ENCODE assay signal across 9 mouse cellular contexts in genomic region chr16:91374253-91374634, GRCm38 (mm10). TPM values are rescaled to one million over a fixed set of nuclear protein-coding genes. Genes with fewer than 3 reads are reported as not detected.
A peak's percentile ranks its signal among the peaks of the same experiment; 100 is the strongest.
DNase-seq lines count a peak whose midpoint lies in the region; ATAC-seq lines count a peak whose summit lies in the region.
"Had no signal": no experiment of that assay in that cellular context is flagged by ENCODE, and none has a peak within 500 bp of the region (broad histone marks: within the 10 kb centered on the region; RNA-seq: fewer than 3 reads in every experiment).

No protein-coding gene starts in this region.

- intact Hi-C loops in heart, postnatal 25 days (cut with DNase I), result no loop called here
- intact Hi-C loops in left cerebral cortex, postnatal 14 days (cut with DNase I), result loop anchor here (5.0 kb wide), 1 partner anchor 88 kb away; no protein-coding TSS in a partner anchor

- no peak for ATAC-seq in midbrain, embryonic 11.5 days (ENCODE audit: low FRiP score)
- ATAC-seq in neural tube, embryonic 14.5 days (ENCODE audit: low read depth), result no peak

- no peak overlapping the region for H3K9ac ChIP-seq in midbrain, embryonic 11.5 days (ENCODE audit: low read length)
- H3K9ac ChIP-seq in neural tube, embryonic 14.5 days (replicated peaks; ENCODE audit: low read depth, low read length), result no peak overlapping the region

- H3K27me3 ChIP-seq in heart, embryonic 10.5 days (ENCODE audit: insufficient read depth, poor library complexity, severe bottlenecking), result no peaks in the 10 kb centered on the region
- 0 out of 2 replicates have a peak, but pooled peaks cover 5% of the 10 kb centered on the region for H3K27me3 ChIP-seq in midbrain, embryonic 10.5 days (ENCODE audit: low read depth, poor library complexity, severe bottlenecking)
- no peaks in the 10 kb centered on the region for H3K27me3 ChIP-seq in midbrain, embryonic 11.5 days (ENCODE audit: control insufficient read depth, insufficient read depth, low read length)
- H3K27me3 ChIP-seq in limb, embryonic 10.5 days (ENCODE audit: low read depth, poor library complexity, severe bottlenecking), result no peaks in the 10 kb centered on the region
- no peaks in the 10 kb centered on the region for H3K27me3 ChIP-seq in neural tube, embryonic 14.5 days (ENCODE audit: control insufficient read depth, insufficient read depth, low read length)

- H3K4me2 ChIP-seq in midbrain, embryonic 11.5 days, result no peak overlapping the region
- peak overlapping the region; percentile 60; the same call in 1 of the 2 replicates for H3K4me2 ChIP-seq in neural tube, embryonic 14.5 days (ENCODE audit: low read depth, low read length)

- H3K27ac ChIP-seq in heart, embryonic 10.5 days, result 0 out of 2 replicates have a peak overlapping the region, but pooled peaks have one; percentile 93
- no peak overlapping the region for H3K27ac ChIP-seq in midbrain, embryonic 10.5 days (replicated peaks)
- no peak overlapping the region for H3K27ac ChIP-seq in midbrain, embryonic 11.5 days (ENCODE audit: low read depth, low read length)
- no peak overlapping the region for H3K27ac ChIP-seq in limb, embryonic 10.5 days
- no peak overlapping the region for H3K27ac ChIP-seq in neural tube, embryonic 14.5 days (ENCODE audit: low read depth, low read length)

- WGBS in heart, embryonic 10.5 days, result 25% methylated on average over 3 of the region's 3 CpGs
- 92% methylated on average over 3 of the region's 3 CpGs for WGBS in midbrain, embryonic 10.5 days
- 93% methylated on average over 3 of the region's 3 CpGs for WGBS in midbrain, embryonic 11.5 days
- WGBS in limb, embryonic 10.5 days, result 92% methylated on average over 3 of the region's 3 CpGs
- WGBS in neural tube, embryonic 14.5 days, result 95% methylated on average over 3 of the region's 3 CpGs

- peak overlapping the region; percentile 1; the same call in 1 of the 2 replicates for H3K4me3 ChIP-seq in heart, embryonic 10.5 days
- peak overlapping the region; percentile 86; the same call in 1 of the 2 replicates for H3K4me3 ChIP-seq in midbrain, embryonic 10.5 days
- no peak overlapping the region for H3K4me3 ChIP-seq in midbrain, embryonic 11.5 days (ENCODE audit: low read depth, low read length)
- peak overlapping the region; percentile 84; the same call in 1 of the 2 replicates for H3K4me3 ChIP-seq in limb, embryonic 10.5 days
- H3K4me3 ChIP-seq in neural tube, embryonic 14.5 days (ENCODE audit: low read depth, low read length), result peak overlapping the region; percentile 89; the same call in 1 of the 2 replicates

- H3K9me3 ChIP-seq in heart, embryonic 10.5 days, result no peaks in the 10 kb centered on the region
- H3K9me3 ChIP-seq in midbrain, embryonic 10.5 days (replicated peaks), result no peaks in the 10 kb centered on the region
- no peaks in the 10 kb centered on the region for H3K9me3 ChIP-seq in midbrain, embryonic 11.5 days (ENCODE audit: control insufficient read depth, low read length)
- no peaks in the 10 kb centered on the region for H3K9me3 ChIP-seq in limb, embryonic 10.5 days (replicated peaks)
- no peaks in the 10 kb centered on the region for H3K9me3 ChIP-seq in neural tube, embryonic 14.5 days (ENCODE audit: control insufficient read depth, low read length)

- no peak for DNase-seq in heart, embryonic 10.5 days (ENCODE audit: low spot score)
- DNase-seq in heart, postnatal 25 days (ENCODE audit: low spot score), result no peak
- DNase-seq in midbrain, embryonic 10.5 days (ENCODE audit: low spot score), result no peak
- DNase-seq in midbrain, embryonic 11.5 days (ENCODE audit: low spot score, missing footprints), result no peak
- DNase-seq in limb, embryonic 10.5 days (ENCODE audit: low spot score), result no peak
- no peak for DNase-seq in urinary bladder, postnatal 36 days (ENCODE audit: low spot score in 2 of 2)
- no peak for DNase-seq in left cerebral cortex, postnatal 14 days (ENCODE audit: low spot score in 2 of 2)
- DNase-seq: layer of hippocampus, postnatal 36 days had no signal

- H3K36me3 ChIP-seq in heart, embryonic 10.5 days, result peaks cover 8% of the 10 kb centered on the region
- H3K36me3 ChIP-seq in midbrain, embryonic 10.5 days, result peaks cover 8% of the 10 kb centered on the region; the same call in 1 of the 2 replicates
- no peaks in the 10 kb centered on the region for H3K36me3 ChIP-seq in midbrain, embryonic 11.5 days (ENCODE audit: control insufficient read depth, insufficient read depth, low read length)
- peaks cover 28% of the 10 kb centered on the region for H3K36me3 ChIP-seq in limb, embryonic 10.5 days
- no peaks in the 10 kb centered on the region for H3K36me3 ChIP-seq in neural tube, embryonic 14.5 days (ENCODE audit: control insufficient read depth, insufficient read depth, low read length)

- H3K4me1 ChIP-seq in heart, embryonic 10.5 days, result peaks cover 26% of the 10 kb centered on the region
- peaks cover 34% of the 10 kb centered on the region for H3K4me1 ChIP-seq in midbrain, embryonic 10.5 days
- H3K4me1 ChIP-seq in midbrain, embryonic 11.5 days (ENCODE audit: control insufficient read depth, insufficient read depth, low read length), result peaks cover 12% of the 10 kb centered on the region
- H3K4me1 ChIP-seq in limb, embryonic 10.5 days, result peaks cover 22% of the 10 kb centered on the region
- H3K4me1 ChIP-seq in neural tube, embryonic 14.5 days (ENCODE audit: control insufficient read depth, insufficient read depth, low read length), result peaks cover 4% of the 10 kb centered on the region; the same call in 1 of the 2 replicates

RNA-seq across cellular contexts. Expression of gene Ifnar2, which starts 1.7 kb away (rescaled TPM):
- polyA plus RNA-seq in heart, embryonic 10.5 days (2016; fragmentation: Nextera tagmentation; extraction: Ambion mirVana), result 42.2 and 48.8 TPM in 2 replicates
- total RNA-seq in heart, postnatal 25 days (2021), result 10 to 100 TPM; 34.5 to 37.6 TPM
- 26.0 and 27.9 TPM in 2 replicates for polyA plus RNA-seq in midbrain, embryonic 10.5 days (2016; fragmentation: Nextera tagmentation; extraction: Ambion mirVana)
- polyA plus RNA-seq in midbrain, embryonic 11.5 days (2014; fragmentation: Nextera tagmentation; extraction: Ambion mirVana), result 32.6 and 32.7 TPM in 2 replicates
- 33.0 and 35.3 TPM in 2 replicates for polyA plus RNA-seq in limb, embryonic 10.5 days (2016; fragmentation: Nextera tagmentation; extraction: Ambion mirVana)
- polyA plus RNA-seq in neural tube, embryonic 14.5 days (2014; fragmentation: Nextera tagmentation; extraction: Ambion mirVana), result 33.8 and 40.6 TPM in 2 replicates
- total RNA-seq in left cerebral cortex, postnatal 14 days (2021), result 10 to 100 TPM; 18.5 to 19.5 TPM

RNA-seq across cellular contexts. Expression of gene Gm21970, which starts 17.3 kb away (rescaled TPM):
- polyA plus RNA-seq in heart, embryonic 10.5 days (2016; fragmentation: Nextera tagmentation; extraction: Ambion mirVana), result not detected in 2 replicates
- total RNA-seq in heart, postnatal 25 days (2021), result not detected
- polyA plus RNA-seq in midbrain, embryonic 10.5 days (2016; fragmentation: Nextera tagmentation; extraction: Ambion mirVana), result not detected in 2 replicates
- polyA plus RNA-seq in midbrain, embryonic 11.5 days (2014; fragmentation: Nextera tagmentation; extraction: Ambion mirVana), result not detected in 2 replicates
- not detected in 2 replicates for polyA plus RNA-seq in limb, embryonic 10.5 days (2016; fragmentation: Nextera tagmentation; extraction: Ambion mirVana)
- polyA plus RNA-seq in neural tube, embryonic 14.5 days (2014; fragmentation: Nextera tagmentation; extraction: Ambion mirVana), result not detected in 2 replicates
- total RNA-seq in left cerebral cortex, postnatal 14 days (2021), result not detected
- total RNA-seq: layer of hippocampus, postnatal 36 days had no signal

RNA-seq across cellular contexts. Expression of gene Il10rb, which starts 31.7 kb away (rescaled TPM):
- polyA plus RNA-seq in heart, embryonic 10.5 days (2016; fragmentation: Nextera tagmentation; extraction: Ambion mirVana), result 29.6 and 37.0 TPM in 2 replicates
- total RNA-seq in heart, postnatal 25 days (2021), result 100 to 1,000 TPM in 1 of 2 experiments, 10 to 100 TPM in 1; 97.5 to 105 TPM
- 6.9 and 8.9 TPM in 2 replicates for polyA plus RNA-seq in midbrain, embryonic 10.5 days (2016; fragmentation: Nextera tagmentation; extraction: Ambion mirVana)
- polyA plus RNA-seq in midbrain, embryonic 11.5 days (2014; fragmentation: Nextera tagmentation; extraction: Ambion mirVana), result 8.1 and 8.5 TPM in 2 replicates
- 7.0 TPM in 2 replicates for polyA plus RNA-seq in limb, embryonic 10.5 days (2016; fragmentation: Nextera tagmentation; extraction: Ambion mirVana)
- polyA plus RNA-seq in neural tube, embryonic 14.5 days (2014; fragmentation: Nextera tagmentation; extraction: Ambion mirVana), result 7.1 and 13.7 TPM in 2 replicates
- 1 to 10 TPM; 8.7 to 9.8 TPM for total RNA-seq in left cerebral cortex, postnatal 14 days (2021)
